Mouse (Mus musculus): Measurements from ENCODE around the gene 1700029I15Rik.

Gene 1700029I15Rik

GRCm38 (mm10) chr2:92371971-92372690 is 10.2 kb upstream of the 1700029I15Rik start:
- in situ Hi-C loops (cut with MboI; ENCODE audit: low pct_unique_long_range_greater_than_20kb in 1 of 2, low sequenced_read_pairs in 2 of 2, unreplicated experiment in 1 of 2) = no loop called here

GRCm38 (mm10) chr2:92372767-92373436 is 9.4 kb upstream of the 1700029I15Rik start:
- in situ Hi-C loops (cut with MboI; ENCODE audit: low pct_unique_long_range_greater_than_20kb in 1 of 2, low sequenced_read_pairs in 2 of 2, unreplicated experiment in 1 of 2) = no loop called here

DNA sequence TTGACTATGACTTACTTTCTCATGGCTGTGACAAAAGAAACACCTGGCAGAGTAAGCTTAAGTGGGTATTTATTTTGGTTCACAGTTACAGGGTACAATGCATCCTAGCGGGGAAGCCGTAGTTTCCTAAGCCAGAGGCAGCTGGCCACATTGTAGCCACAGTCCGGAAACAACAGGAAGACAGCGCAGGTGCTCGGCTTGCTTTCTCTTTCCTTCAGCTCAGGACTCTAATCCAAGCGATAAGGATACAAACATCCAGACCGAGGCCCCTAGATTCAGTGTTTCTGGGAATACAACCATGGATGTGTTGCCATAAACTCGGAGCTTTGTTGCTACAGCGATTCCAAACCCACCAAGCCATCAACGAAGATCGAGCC is 8.9 kb upstream of the 1700029I15Rik start:
- in situ Hi-C loops (cut with MboI; ENCODE audit: low pct_unique_long_range_greater_than_20kb in 1 of 2, low sequenced_read_pairs in 2 of 2, unreplicated experiment in 1 of 2) = no loop called here

- in situ Hi-C loops (cut with MboI; ENCODE audit: low pct_unique_long_range_greater_than_20kb in 1 of 2, low sequenced_read_pairs in 2 of 2, unreplicated experiment in 1 of 2) = no loop called here
Observed at GRCm38 (mm10) chr2:92374514-92374913, 7.8 kb upstream of the 1700029I15Rik start, which contains the start of the genes Pex16 and Large2. Gene Pex16 (plus strand): TSS chr2:92374676. Gene Large2 (minus strand): TSS chr2:92374869.

DNA sequence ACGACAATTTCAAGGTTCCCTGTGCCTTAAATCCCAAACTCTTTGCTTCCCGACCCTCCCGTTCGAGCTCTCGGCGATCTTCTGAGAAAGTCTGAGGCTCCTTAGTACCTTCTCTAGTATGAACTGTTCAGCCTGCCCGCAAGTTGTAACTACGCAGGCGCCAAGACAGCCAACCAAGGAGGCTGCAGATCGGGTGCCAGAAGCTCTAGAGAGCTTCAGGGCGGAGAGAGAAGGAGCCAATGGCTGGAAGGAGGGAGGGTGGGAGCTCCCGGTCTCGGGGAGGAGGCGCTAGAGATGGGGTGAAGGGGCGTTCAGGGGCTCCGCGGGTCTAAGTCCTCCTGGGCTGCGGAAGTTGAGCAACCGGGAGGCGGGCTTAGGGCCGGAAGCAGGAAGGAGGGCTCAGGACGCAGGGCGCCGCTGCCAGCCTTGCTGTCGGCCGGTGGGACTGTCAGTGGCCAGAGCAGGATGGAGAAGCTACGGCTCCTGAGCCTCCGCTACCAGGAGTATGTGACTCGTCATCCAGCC is 7.2 kb upstream of the 1700029I15Rik start:
- in situ Hi-C loops (cut with MboI; ENCODE audit: low pct_unique_long_range_greater_than_20kb in 1 of 2, low sequenced_read_pairs in 2 of 2, unreplicated experiment in 1 of 2) = no loop called here

DNA sequence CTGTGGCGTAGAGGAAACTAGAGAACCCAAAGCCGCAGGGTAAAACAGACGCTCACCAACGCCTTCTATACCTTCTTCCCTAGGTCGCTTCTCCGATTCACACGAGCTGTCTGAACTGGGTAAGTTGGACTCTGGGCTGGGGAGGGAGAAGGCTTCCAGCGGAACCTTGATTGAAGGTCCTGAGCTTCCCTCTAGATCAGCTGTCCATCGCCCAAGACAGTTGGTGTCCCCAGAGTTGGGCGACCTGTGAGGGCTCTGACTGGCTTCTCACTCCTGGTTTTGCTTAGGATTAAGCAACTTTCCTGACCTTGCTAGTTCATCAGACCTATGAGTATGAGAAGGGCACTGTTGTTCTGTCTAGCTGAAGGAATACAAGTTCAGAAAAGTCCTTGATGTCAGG is 6.5 kb upstream of the 1700029I15Rik start:
- in situ Hi-C loops (cut with MboI; ENCODE audit: low pct_unique_long_range_greater_than_20kb in 1 of 2, low sequenced_read_pairs in 2 of 2, unreplicated experiment in 1 of 2) = no loop called here

GRCm38 (mm10) chr2:92376300-92376699 is 6.0 kb upstream of the 1700029I15Rik start:
- in situ Hi-C loops (cut with MboI; ENCODE audit: low pct_unique_long_range_greater_than_20kb in 1 of 2, low sequenced_read_pairs in 2 of 2, unreplicated experiment in 1 of 2) = no loop called here

DNA sequence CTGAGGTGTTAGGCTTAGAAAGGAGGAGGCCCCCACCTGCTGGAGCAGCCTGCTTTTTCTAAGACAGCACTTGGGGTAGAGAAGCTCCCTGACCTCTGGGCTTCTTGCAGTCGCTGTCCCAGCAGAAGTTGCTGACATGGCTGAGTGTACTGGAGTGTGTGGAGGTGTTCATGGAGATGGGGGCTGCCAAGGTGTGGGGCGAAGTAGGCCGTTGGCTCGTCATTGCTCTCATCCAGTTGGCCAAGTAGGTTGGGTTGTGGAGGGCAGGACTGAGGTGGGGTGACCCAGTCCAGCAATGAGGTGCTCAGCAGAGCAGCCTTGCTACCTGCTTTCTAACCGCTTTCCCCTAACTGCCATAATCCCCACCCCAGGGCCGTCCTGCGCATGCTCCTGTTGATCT is 5.0 kb upstream of the 1700029I15Rik start:
- in situ Hi-C loops (cut with MboI; ENCODE audit: low pct_unique_long_range_greater_than_20kb in 1 of 2, low sequenced_read_pairs in 2 of 2, unreplicated experiment in 1 of 2) = no loop called here

- in situ Hi-C loops (cut with MboI; ENCODE audit: low pct_unique_long_range_greater_than_20kb in 1 of 2, low sequenced_read_pairs in 2 of 2, unreplicated experiment in 1 of 2) = no loop called here
Observed at GRCm38 (mm10) chr2:92379783-92380494, 2.4 kb upstream of the 1700029I15Rik start.

DNA sequence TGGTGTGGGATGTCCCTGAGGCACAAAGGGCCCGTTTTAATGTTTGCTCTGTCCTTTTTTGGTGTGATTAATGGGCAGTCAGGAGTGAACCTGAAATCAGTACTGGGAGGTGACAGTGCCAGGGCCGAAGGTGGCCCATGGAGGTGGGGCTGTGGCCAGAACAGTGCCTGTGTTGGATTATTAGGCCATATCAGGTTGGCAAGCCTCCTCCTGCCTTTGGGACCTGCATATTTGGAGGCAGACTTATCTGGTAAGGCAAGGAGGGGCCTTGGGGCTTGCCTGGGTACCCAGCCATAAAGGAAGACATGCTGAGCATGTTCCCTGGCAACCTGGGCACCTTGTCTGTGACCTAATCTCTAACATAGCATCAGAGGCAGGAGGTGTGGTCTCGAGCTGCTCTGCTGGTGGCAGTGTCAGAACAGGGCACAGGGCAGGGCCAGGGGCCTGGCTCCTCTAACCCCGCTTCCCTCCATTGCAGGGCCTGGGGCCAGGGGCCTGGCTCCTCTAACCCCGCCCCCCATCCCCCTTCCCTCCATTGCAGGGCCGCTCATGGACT is 1.8 kb upstream of the 1700029I15Rik start:
- in situ Hi-C loops (cut with MboI; ENCODE audit: low pct_unique_long_range_greater_than_20kb in 1 of 2, low sequenced_read_pairs in 2 of 2, unreplicated experiment in 1 of 2) = no loop called here

- in situ Hi-C loops (cut with MboI; ENCODE audit: low pct_unique_long_range_greater_than_20kb in 1 of 2, low sequenced_read_pairs in 2 of 2, unreplicated experiment in 1 of 2) = no loop called here
Observed at GRCm38 (mm10) chr2:92381161-92381560, 1.2 kb upstream of the 1700029I15Rik start.

- in situ Hi-C loops (cut with MboI; ENCODE audit: low pct_unique_long_range_greater_than_20kb in 1 of 2, low sequenced_read_pairs in 2 of 2, unreplicated experiment in 1 of 2) = no loop called here
Observed at GRCm38 (mm10) chr2:92382759-92383158, 421 bp downstream of the 1700029I15Rik start.

GRCm38 (mm10) chr2:92384101-92384500 is 1.8 kb downstream of the 1700029I15Rik start:
- in situ Hi-C loops (cut with MboI; ENCODE audit: low pct_unique_long_range_greater_than_20kb in 1 of 2, low sequenced_read_pairs in 2 of 2, unreplicated experiment in 1 of 2) = no loop called here

- in situ Hi-C loops (cut with MboI; ENCODE audit: low pct_unique_long_range_greater_than_20kb in 1 of 2, low sequenced_read_pairs in 2 of 2, unreplicated experiment in 1 of 2) = no loop called here
Observed at GRCm38 (mm10) chr2:92385113-92386051, 3.0 kb downstream of the 1700029I15Rik start.

DNA sequence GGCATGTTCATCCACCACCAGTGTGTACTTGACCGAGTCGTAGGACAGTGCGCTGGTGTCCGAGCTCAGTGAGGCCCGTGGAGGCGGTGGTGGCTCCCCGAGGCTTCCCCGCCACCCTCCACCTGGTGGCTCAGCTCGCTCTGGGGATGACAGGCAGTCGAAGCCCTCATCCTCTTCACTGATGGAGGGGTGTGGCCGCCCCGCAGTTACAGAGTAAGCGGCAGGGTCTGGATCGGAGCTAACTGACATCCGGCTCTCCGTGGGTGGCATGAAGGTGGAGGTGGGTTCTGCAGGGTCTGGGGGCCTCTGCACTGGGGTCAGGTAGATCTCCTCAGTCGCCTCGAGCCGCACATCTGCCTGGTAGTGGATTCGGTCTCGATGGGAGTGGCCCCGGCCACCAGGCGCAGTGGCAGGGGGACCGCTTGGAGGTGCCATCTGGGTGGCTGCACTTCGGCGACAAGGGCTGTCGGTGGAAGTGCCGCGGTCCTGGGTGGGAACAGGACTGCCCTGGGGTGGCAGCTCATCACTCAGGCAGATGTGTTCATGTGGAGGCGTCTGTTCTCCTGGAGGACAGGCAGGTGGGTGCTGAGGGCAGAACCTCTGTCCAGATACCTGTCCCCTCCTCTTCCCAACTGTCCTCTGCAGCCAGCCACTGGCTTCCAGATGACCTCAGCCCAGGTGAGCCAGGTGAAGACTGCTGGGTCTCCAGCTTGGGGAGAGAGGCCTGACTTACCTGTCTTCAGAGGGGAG is 4.7 kb downstream of the 1700029I15Rik start:
- in situ Hi-C loops (cut with MboI; ENCODE audit: low pct_unique_long_range_greater_than_20kb in 1 of 2, low sequenced_read_pairs in 2 of 2, unreplicated experiment in 1 of 2) = no loop called here

GRCm38 (mm10) chr2:92387646-92388045 is 5.3 kb downstream of the 1700029I15Rik start:
- in situ Hi-C loops (cut with MboI; ENCODE audit: low pct_unique_long_range_greater_than_20kb in 1 of 2, low sequenced_read_pairs in 2 of 2, unreplicated experiment in 1 of 2) = no loop called here

GRCm38 (mm10) chr2:92388081-92388517 is 5.8 kb downstream of the 1700029I15Rik start:
- in situ Hi-C loops (cut with MboI; ENCODE audit: low pct_unique_long_range_greater_than_20kb in 1 of 2, low sequenced_read_pairs in 2 of 2, unreplicated experiment in 1 of 2) = no loop called here
